Mouse (Mus musculus): ENCODE data around the gene Gas7. TPM values are rescaled to one million over a fixed set of nuclear protein-coding genes. Genes with fewer than 3 reads are reported as not detected.

Gene Gas7
- polyA plus RNA-seq, 1 experiment from 2014 or later: 4.2 TPM

Other genes starting within 250 kb of the Gas7 start
- not detected in 2 replicates for gene Myh4, start 217.4 kb upstream of the Gas7 start, polyA plus RNA-seq (2016; fragmentation: Nextera tagmentation; extraction: Ambion mirVana)
- gene Myh8, start 178.3 kb upstream of the Gas7 start, polyA plus RNA-seq (2016; fragmentation: Nextera tagmentation; extraction: Ambion mirVana): 0.03 and 0.07 TPM in 2 replicates
- not detected in 2 replicates for gene Myh13, start 133.8 kb upstream of the Gas7 start, polyA plus RNA-seq (2016; fragmentation: Nextera tagmentation; extraction: Ambion mirVana)
- gene Rcvrn, start 239.9 kb downstream of the Gas7 start, polyA plus RNA-seq (2016; fragmentation: Nextera tagmentation; extraction: Ambion mirVana): not detected in 2 replicates

All from hindbrain, embryonic 10.5 days (tissue).